Mouse (Mus musculus): ENCODE data around the gene Cdh13.

DNA sequence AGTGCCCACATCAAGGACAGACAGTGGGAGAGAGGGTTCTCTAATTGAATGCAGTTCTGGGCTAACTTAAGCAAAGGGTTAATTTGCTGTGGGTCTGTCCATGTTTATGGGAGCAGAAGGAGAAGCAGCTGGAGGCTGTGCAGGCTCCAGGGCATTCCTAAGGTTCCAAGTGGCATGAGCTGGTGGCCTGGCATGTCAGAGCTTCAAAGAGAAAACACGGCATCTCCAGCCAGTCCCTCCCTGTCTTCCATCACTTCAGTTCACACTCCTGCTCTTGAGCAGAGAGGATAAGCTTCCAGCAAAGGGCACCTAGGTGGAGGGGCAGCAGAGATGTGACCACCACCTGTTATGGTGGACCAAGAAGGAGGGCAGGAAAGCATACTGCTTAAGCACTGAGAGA is 962.1 kb downstream of the Cdh13 start:
- TF ChIP-seq CTCF (IDR thresholded peaks at IDR 0.05; ENCODE audit: insufficient read depth, low read length) (no peak), POLR2A (IDR thresholded peaks at IDR 0.05; ENCODE audit: borderline replicate concordance, extremely low read depth, low read depth, low read length) (no peak)
